Mouse (Mus musculus) left cerebral cortex, adult 18-20 months (tissue): ENCODE results near the gene Setd5. TPM values are rescaled to one million over a fixed set of nuclear protein-coding genes. Genes with fewer than 3 reads are reported as not detected.

Experiments used
- DNase-seq, 2 experiments: peaks; one replicate each; pipeline ENCODE4 v3.0.0; 2021 to 2022; ENCODE audit warnings: low spot score in 2 of 2, mixed read lengths in 1 of 2
- total RNA-seq, 2 experiments: library from RNA; stranded (reverse); gene quantifications; 2 replicates each; pipeline ENCODE4 v1.2.3; 2021

Gene Setd5
- total RNA-seq, 2 experiments from 2014 or later: 97.1 to 102 TPM

DNA sequence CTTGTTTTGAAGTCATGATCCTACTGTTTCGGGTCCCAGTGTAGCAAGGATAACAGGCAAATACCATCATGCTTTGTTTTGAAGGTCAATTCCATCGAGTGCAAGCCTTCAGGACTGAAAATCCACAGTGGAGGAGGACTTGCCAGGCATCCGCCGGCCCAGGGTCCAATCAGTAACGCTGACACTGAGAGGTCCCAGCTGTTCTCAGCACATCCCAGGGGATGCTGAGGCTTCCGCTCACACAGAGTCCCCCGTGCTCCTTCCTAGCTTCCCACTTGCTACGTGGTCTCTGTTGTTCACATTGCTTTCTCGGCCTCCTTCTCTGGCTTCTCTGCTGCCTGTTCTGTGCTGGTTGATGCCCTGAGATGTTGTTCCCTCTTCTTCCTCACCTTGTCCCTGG, 107.0 kb downstream of the Setd5 start:
- no peak for DNase-seq

DNA sequence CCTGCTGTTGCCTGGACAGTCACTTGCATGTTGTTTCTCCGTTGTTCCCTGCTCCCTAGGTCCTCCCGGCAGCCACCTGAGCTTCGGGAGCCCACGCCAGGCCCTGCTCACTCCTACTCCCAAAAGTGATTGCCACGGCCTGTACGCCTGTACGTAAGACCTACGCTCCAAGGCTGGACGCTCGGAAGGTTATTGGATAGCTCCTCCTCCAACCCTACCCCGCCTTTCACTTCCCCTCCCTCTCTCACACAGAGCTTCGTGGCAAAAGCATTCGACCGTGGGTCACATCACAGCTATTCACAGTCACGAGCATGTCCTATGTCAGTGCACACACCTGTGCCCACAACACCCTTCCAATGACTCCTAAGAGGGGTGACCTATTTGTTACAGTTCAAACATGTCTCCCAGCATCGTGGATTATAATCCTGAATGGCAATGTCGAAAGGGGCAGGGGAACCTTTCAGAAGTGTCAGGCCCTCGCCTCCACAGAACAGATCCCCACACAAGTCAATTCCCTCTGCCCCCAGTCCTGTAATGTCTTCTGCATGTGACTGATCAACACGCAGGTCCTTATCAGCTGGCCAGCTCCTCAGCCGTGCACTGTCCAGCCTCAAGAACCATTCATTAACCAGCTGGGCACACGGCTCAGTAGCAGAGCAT, 107.8 kb downstream of the Setd5 start:
- no peak for DNase-seq

DNA sequence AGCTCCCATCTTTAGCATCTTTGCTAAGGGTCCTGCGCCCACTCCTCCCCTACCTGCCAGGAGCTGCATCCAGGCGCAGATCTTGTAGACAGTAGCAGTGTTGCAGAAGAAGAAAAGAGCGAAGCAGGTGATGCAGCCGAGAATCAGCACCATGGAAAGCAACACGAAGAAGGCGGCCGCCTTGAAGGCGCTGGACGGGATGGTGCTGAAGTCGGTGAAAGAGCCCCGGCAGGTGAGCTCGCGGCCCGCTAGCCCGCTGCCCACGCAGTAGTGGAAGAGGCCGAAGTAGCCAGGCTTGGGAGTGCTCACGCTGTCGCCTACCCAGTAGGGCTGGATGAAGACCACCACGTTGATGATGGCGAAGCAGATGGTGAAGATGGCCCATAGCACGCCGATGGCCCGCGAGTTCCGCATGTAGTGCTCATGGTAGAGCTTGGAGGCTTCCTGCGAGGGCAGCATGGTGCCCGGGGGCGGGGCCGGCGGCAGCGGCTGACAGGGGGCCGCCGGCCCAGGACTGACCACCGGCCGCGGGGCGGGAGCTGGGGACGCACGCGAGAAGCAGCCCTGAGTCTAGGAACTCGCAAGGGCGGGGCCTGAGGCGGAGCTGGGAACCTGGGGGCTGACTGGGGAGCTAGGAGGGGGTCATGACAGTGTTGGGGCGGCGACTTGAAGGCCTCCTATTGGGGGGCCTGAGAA, 116.7 kb downstream of the Setd5 start:
- DNase-seq: peak; percentile 16 to 33

DNA sequence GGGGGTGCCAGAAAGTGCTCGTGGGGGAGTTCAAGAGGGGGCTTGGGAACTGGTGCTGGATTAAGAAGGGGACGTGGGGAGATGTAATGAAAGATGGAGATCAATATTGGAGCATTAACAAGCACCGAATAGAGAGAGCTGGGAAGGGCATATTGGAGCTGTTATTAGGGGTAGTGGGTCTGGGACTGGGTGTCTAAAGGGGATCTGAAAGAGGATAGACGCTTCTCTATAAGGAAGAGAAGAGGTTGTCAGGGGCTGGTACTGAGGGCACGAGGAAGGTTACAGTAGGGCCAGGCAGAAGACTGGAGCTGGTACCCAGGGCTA, 117.3 kb downstream of the Setd5 start:
- no peak for DNase-seq

DNA sequence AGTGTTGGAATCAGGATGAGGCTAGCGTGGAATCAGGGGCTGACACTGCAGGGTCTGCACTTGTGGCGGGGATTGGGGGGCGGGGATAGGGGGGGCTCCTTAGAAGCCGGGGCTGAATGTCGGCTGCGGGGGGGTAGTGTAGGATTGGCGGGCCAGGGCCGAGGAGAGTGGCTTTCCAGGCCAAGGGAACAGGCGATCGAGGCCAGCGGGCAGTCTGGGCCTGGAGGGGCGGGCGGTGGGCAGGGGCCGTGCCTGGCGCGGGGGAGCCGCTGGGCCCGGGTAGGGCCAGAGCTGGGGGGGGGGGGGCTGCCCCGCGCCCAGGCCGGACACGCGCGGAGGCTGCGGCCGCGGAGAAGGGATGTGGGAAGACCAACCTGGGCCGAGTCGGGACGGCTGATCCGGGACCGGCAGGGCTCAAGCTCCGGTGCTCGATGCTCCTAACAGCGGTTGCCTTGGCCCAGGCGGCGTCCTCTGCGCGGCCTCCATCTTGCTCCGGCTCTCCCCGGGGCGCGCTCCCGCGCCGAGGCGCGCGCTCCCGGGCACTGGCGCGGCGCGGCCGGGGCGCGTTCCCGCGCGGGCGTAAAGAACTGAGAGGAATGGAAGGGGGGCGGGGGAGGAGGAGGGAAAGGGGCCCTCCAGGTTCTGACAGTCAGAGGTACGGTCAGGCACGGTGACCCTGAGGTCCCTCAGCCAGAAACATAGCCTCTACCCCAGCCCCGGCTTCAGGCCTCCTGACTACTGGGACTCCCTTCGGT, 117.9 kb downstream of the Setd5 start, which contains the start of gene Lhfpl4:
Gene Lhfpl4 (minus strand): TSS at position 544 of the 755 bp plus-strand sequence.
- peak; percentile 50 to 73 for DNase-seq

DNA sequence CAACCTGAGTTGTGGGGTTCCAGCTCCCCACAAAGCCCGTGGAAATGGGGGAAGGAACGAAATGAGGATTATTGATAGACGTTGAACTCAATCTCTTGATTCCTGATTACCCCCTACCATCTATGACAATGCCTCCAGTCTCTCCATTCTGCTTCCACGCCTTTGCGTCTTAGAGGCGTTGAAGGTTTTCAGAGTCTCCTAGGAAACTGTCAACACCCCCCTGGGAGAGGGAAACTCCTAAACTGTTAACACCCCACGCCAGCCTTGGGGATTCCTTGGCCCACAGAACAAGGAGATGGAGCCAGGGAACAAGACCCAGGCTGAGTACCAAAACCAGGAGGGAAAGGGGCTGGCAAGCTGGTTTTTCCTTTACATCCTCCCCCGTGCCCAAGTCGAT, 118.4 kb downstream of the Setd5 start:
- DNase-seq: peak in 1 of 2 experiments; percentile 21

Other genes starting within 250 kb of the Setd5 start
- gene Srgap3, start 130.1 kb upstream of the Setd5 start, total RNA-seq: 100 to 1,000 TPM; 217 to 223 TPM
- 10 to 100 TPM; 22.9 to 30.1 TPM for gene Thumpd3, start 31.1 kb upstream of the Setd5 start, total RNA-seq
- 10 to 100 TPM; 70.8 to 71.8 TPM for gene Lhfpl4, start 118.0 kb downstream of the Setd5 start, total RNA-seq
- 10 to 100 TPM; 13.8 to 18.4 TPM for gene Mtmr14, start 160.5 kb downstream of the Setd5 start, total RNA-seq
- 10 to 100 TPM; 67.8 to 89.1 TPM for gene Cpne9, start 204.9 kb downstream of the Setd5 start, total RNA-seq
- gene Brpf1, start 229.8 kb downstream of the Setd5 start, total RNA-seq: 10 to 100 TPM; 29.1 to 31.2 TPM
- gene Ogg1, start 249.6 kb downstream of the Setd5 start, total RNA-seq: 1 to 10 TPM; 7.4 to 7.9 TPM